Mouse (Mus musculus) 3134 (cell line): ENCODE data around the gene M6pr.

Experiments
- DNase-seq: peaks from one replicate; pipeline ENCODE4 v3.0.0-alpha.2; 2011; ENCODE audit warnings: low spot score; ENCODE audit not compliant: insufficient read length; ENCODE audit errors: extremely low read depth

The M6pr gene

GRCm38 (mm10) chr6:122297279-122298222 lies 11.0 kb upstream of the M6pr start:
- DNase-seq = no peak

GRCm38 (mm10) chr6:122298223-122298609 lies 10.3 kb upstream of the M6pr start:
- no peak for DNase-seq

- no peak for DNase-seq
These were observed 8.8 kb upstream of the M6pr start for GRCm38 (mm10) chr6:122299621-122300133.

- no peak for DNase-seq
These were observed 6.4 kb upstream of the M6pr start for GRCm38 (mm10) chr6:122302121-122302520.

DNA sequence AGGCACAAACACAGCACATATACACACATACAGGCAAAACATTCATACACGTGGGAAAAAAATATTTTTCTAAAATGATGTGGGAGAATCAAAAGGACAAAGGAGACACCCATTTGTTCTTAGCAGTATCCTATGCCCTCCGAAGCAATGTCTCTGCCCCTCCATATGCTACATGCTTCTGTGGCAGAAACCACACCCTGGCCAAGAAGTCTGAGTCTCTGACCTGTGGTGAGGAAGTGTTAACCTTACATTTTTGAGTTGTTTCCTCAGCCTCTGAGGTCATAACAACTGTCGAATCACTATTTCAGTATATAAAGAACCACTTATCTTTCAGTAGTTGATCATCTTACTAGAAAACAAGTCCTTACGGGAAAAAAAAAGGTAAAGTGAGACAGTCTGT lies 5.9 kb upstream of the M6pr start:
- no peak for DNase-seq

DNA sequence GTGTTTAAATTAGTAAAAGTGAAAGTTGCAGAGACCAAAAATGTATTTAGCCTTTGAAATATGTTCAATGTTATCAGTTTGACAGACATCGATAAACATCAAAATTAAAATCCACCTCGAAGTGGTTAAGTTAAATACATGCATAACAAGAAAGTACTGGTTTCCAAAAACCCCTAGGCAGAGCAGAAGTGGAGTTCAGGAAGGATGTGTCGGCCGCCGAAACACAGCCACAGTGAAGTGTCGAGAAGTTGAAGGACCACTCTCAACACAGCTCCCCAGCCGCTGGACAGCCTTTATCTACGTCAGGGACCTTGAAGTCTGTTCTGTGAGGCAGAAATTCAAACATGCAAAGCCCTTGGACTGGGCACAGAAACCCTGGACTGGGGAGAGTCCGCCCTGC lies 5.0 kb upstream of the M6pr start:
- DNase-seq = no peak

DNA sequence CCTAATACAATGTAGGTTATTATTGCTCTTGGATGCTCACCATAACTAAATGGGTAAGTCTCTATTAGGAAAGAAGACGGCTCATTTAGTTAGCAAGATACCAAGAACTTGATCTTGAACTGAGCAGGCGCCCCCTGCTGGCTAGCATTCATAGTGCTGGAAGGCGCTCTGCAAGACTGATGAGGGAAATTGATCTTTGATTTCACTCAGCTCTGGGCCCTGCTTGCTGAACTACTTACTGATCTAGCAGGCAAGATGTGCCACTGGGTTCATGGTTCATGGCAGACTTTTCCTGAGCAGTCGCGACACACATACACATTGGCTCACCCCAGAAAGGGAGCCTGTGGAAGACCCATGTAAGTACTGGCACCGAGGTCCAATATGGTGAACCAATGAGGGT lies 4.2 kb upstream of the M6pr start:
- DNase-seq = no peak

- DNase-seq = no peak
These were observed 3.5 kb upstream of the M6pr start for GRCm38 (mm10) chr6:122304790-122305555.

- DNase-seq = no peak
These were observed 1.8 kb upstream of the M6pr start for GRCm38 (mm10) chr6:122306707-122307106.

GRCm38 (mm10) chr6:122308136-122308504 lies 400 bp upstream of the M6pr start:
- no peak for DNase-seq

DNA sequence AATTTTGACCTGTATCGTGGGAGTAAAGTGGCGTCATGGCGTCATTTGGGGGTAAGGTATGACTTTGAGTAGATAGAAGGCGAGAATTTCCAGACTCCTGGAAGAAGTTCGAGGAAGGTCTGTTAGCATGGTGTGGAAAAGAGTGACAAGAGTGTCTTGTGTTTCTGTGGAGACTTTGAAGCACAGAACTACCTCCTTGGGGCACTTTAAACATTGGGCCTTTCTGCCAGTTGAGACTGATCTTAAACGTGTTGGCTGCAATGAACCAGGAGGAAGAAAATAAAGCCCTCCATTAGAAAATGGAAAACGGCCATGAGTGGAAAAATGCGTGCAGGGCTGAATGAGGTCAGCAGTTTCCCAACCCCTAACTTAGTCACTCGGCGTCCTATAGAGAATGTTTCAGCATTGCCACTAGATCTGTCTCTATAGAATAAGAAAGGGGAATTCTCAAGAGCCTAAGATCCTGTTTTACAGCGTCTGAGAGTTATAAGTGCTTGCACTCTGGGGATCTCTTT lies 983 bp downstream of the M6pr start:
- no peak for DNase-seq

- DNase-seq = no peak
These were observed 1.8 kb downstream of the M6pr start for GRCm38 (mm10) chr6:122310187-122310820.

DNA sequence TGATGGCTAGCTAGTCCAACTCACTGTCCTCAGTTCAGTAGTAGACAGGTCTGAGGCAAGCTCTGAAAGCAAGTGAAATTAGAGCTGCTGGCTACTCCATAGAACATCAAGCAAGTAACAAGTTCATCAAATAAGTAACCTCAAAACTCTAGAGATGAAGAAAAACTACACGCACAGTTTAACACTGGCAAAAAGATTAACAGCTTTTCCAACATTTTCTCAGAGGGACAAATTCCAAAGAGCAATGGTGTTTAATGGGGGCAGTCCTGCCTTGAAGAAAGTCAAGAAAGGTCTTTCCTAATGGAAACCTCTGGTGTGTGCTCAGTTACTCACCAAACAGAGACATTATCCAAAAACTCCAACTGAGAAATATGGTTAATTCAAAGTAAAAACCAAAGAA lies 10.2 kb downstream of the M6pr start:
- no peak for DNase-seq

DNA sequence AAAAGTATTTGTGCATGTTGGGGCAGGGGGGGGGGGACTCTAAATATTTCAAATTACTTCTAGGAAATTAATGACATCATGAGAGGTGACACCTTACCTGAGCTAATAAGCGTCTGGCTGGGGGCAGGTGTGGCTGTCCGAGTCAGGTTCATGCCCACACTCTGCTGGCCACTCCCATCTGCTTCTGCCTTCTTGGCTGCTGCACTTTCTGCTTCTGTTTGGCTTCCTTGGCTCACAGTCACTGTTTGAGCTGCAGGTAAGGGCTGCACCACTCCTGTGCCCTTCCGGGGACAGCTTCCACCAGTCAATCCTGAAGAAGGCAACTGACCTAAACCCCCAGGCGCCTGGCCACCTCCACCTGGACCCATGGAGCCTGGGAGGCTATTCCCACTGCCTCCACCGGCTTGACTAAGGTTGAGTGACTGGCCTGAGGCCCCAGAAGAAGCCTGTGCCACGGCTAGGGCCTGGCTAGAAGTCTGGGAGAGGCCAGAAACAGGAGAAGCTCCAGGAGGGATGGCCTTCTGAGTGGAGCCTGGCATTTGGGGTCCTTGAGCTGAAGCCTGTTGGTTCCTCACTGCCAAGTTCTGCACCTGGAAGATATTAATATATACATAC lies 16.9 kb downstream of the M6pr start:
- no peak for DNase-seq

GRCm38 (mm10) chr6:122333081-122333612 lies 24.6 kb downstream of the M6pr start:
- DNase-seq = no peak

GRCm38 (mm10) chr6:122334786-122335340 lies 26.3 kb downstream of the M6pr start:
- DNase-seq = no peak

- no peak for DNase-seq
These were observed 29.0 kb downstream of the M6pr start for GRCm38 (mm10) chr6:122337546-122337945.

DNA sequence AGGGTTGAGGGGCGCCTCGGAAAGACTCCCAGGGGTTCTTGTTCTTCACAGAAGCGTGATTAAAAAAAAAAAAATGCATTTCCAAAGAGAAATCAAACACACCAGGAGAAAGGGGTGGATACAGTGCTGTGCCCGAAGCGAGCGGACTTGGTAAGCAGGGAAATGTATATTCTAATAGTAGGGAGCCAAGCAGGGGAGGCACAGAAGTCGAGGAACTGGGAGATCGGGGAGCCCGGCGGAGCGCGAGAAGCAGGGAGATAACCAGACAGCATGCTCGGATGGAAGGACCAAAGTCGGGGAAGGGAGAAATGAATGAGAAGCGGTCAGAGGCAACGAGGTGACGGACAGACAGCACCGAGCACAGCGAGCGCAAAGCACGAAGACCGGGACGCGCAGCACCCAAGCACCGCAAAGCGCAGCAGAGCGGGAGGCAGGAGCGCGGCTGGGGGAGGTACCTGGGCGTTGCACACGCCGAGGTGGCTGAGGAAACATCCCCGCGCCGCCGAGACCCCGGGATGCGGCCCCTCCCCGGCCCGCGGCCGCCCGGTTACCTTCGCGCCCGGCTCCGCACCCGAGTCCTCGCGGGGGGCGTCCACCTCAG lies 30.6 kb downstream of the M6pr start:
- DNase-seq = peak; percentile 76

DNA sequence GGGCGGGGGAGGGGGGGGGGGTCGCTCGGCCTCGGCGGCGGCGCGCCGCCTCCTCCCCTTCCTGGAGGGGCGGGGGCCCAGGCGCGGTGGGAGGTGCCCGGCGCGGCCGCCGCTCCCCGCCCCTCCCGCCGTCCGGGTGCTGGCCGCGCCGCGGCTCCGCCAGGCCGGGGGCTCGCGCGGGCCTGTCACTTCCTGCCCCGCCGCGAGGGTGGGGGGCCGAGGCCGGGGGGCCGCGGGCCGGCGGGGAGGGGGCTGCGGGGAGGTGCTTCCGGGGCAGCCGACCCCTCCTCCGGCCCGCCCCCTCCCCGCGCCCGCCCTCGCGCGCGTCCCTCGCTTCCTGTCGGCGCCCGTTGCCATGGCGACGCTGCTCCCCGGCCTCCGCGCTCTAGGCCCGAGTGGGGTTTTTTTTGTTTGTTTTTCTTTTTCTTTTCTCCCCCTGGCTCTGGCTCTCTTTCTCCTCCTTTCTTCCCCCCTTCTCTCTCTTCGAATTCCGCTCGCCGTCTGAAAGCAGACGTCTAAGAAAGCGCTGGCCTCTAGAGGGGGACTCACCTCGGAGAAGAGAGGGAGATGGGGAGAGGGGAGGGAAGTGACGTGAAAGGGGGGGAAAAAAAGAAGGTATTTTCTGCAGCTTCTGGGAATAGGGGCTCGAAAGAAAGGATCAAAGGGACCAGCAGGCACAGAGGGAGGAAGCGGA lies 31.3 kb downstream of the M6pr start:
- DNase-seq = peak; percentile 76
